Mouse (Mus musculus) heart, adult 2 months (tissue): ENCODE measurements at regions not wholly inside any gene's neighbourhood (a gene's known extent, or its start where the extent isn't known, plus 50 kb on each side); places are given as distances from the start of the nearest gene placed in this dataset.

ENCODE experiments used
- DNase-seq, 2 experiments: peaks; one replicate each; pipeline ENCODE4 v3.0.0; 2021
- H3K27ac ChIP-seq: fragments of 200-600 bp; 2 replicates; pipeline ENCODE4 v1.8.1; 2022
- H3K27me3 ChIP-seq: fragments of 200-500 bp; 2 replicates; pipeline ENCODE4 v1.6.1; 2012; ENCODE audit warnings: mild to moderate bottlenecking, low read length, inconsistent platforms, mixed read lengths; ENCODE audit not compliant: control insufficient read depth, insufficient read depth
- H3K36me3 ChIP-seq: fragments of 200-500 bp; 2 replicates; pipeline ENCODE4 v1.6.1; 2012; ENCODE audit warnings: low read length, inconsistent platforms; ENCODE audit not compliant: control insufficient read depth, insufficient read depth
- H3K4me1 ChIP-seq: fragments of 200-500 bp; 2 replicates; pipeline ENCODE4 v1.6.1; 2011; ENCODE audit warnings: low read length; ENCODE audit not compliant: control insufficient read depth, insufficient read depth
- H3K4me3 ChIP-seq: fragments of 200-600 bp; 2 replicates; pipeline ENCODE4 v1.8.1; 2022
- H3K79me2 ChIP-seq: fragments of 200-500 bp; replicated peaks from 2 replicates; pipeline ENCODE4 v1.6.1; 2012; ENCODE audit warnings: mild to moderate bottlenecking, inconsistent platforms, low read length, moderate library complexity, mixed read lengths; ENCODE audit not compliant: control insufficient read depth, insufficient read depth
- H3K9ac ChIP-seq: fragments of 200-500 bp; 2 replicates; pipeline ENCODE4 v1.6.1; 2012; ENCODE audit warnings: low read depth, mild to moderate bottlenecking, control low read depth, inconsistent platforms, low read length, mixed read lengths
- CTCF ChIP-seq: fragments of 200-600 bp; IDR thresholded peaks from 2 replicates; pipeline ENCODE4 v1.8.1; 2022; ENCODE audit warnings: antibody characterized with exemption, mild to moderate bottlenecking, moderate library complexity
- EP300 ChIP-seq: fragments of 200-500 bp; IDR thresholded peaks from 2 replicates; pipeline ENCODE4 v1.6.1; 2011; ENCODE audit warnings: low read depth, low read length, control low read depth; ENCODE audit not compliant: insufficient read depth
- POLR2A ChIP-seq: fragments of 200-500 bp; IDR thresholded peaks from 2 replicates; pipeline ENCODE4 v1.6.1; 2011; ENCODE audit warnings: mild to moderate bottlenecking, low read depth, low read length, control low read depth; ENCODE audit not compliant: insufficient read depth
- WGBS: fragments of 180-500 bp; shearing (Covaris S2); methylation state at CpG from one replicate; pipeline ENCODE4 v1.1.7; 2018; 5-methylcytosine and 5-hydroxymethylcytosine counted together
- intact Hi-C: fragments of 180-260 bp; cut with DNase I; formaldehyde crosslinking; loops from one replicate; pipeline ENCODE4 v1.15.1; 2025

- H3K27ac ChIP-seq = no peak overlapping the region
- TF ChIP-seq EP300 = no peak
- no peak for TF ChIP-seq CTCF
- TF ChIP-seq POLR2A = no peak
- H3K4me1 ChIP-seq = no peaks in the 10 kb centered on the region
- 33% methylated on average over 4 of the region's 4 CpGs for WGBS
- H3K36me3 ChIP-seq = no peaks in the 10 kb centered on the region
- no peaks in the 10 kb centered on the region for H3K79me2 ChIP-seq
- intact Hi-C loops = no loop called here
- H3K9ac ChIP-seq = no peak overlapping the region
- H3K4me3 ChIP-seq = no peak overlapping the region
- H3K27me3 ChIP-seq = no peaks in the 10 kb centered on the region
- DNase-seq = no peak
Observed at GRCm38 (mm10) chr1:161607446-161607845, 113.0 kb downstream of the Tnfsf18 start.

GRCm38 (mm10) chr1:161602150-161602549 lies 107.7 kb downstream of the Tnfsf18 start:
- TF ChIP-seq CTCF (peak; percentile 46), EP300 (no peak)
- Histone ChIP-seq H3K79me2 (no peaks in the 10 kb centered on the region), H3K27me3 (no peaks in the 10 kb centered on the region), H3K27ac (no peak overlapping the region), H3K4me1 (no peaks in the 10 kb centered on the region), H3K4me3 (no peak overlapping the region), H3K9ac (no peak overlapping the region), H3K36me3 (no peaks in the 10 kb centered on the region)
- intact Hi-C loops = loop anchor here (1.0 kb wide), 1 partner anchor 202 kb away; no protein-coding TSS in a partner anchor
- no peak for DNase-seq
- 63% methylated on average over 3 of the region's 3 CpGs for WGBS

- Histone ChIP-seq H3K36me3 (no peaks in the 10 kb centered on the region), H3K27ac (no peak overlapping the region), H3K4me3 (no peak overlapping the region), H3K4me1 (no peaks in the 10 kb centered on the region), H3K79me2 (no peaks in the 10 kb centered on the region), H3K9ac (no peak overlapping the region), H3K27me3 (no peaks in the 10 kb centered on the region)
- intact Hi-C loops = no loop called here
- TF ChIP-seq POLR2A (no peak), CTCF (no peak), EP300 (no peak)
- 88% methylated on average over 2 of the region's 2 CpGs for WGBS
- DNase-seq = no peak
Observed at GRCm38 (mm10) chr1:161601167-161601566, 106.7 kb downstream of the Tnfsf18 start.

GRCm38 (mm10) chr1:161598167-161598566 lies 103.7 kb downstream of the Tnfsf18 start:
- 29% methylated on average over 3 of the region's 3 CpGs for WGBS
- H3K79me2 ChIP-seq = no peaks in the 10 kb centered on the region
- no peaks in the 10 kb centered on the region for H3K27me3 ChIP-seq
- TF ChIP-seq EP300 (no peak), CTCF (no peak), POLR2A (no peak)
- no peaks in the 10 kb centered on the region for H3K4me1 ChIP-seq
- H3K27ac ChIP-seq = no peak overlapping the region
- DNase-seq = no peak
- intact Hi-C loops = no loop called here
- no peaks in the 10 kb centered on the region for H3K36me3 ChIP-seq
- H3K9ac ChIP-seq = no peak overlapping the region
- no peak overlapping the region for H3K4me3 ChIP-seq

- Histone ChIP-seq H3K27ac (no peak overlapping the region), H3K4me1 (no peaks in the 10 kb centered on the region), H3K79me2 (no peaks in the 10 kb centered on the region), H3K27me3 (peaks cover 1% of the 10 kb centered on the region; the same call in 1 of the 2 replicates), H3K9ac (no peak overlapping the region), H3K36me3 (no peaks in the 10 kb centered on the region), H3K4me3 (no peak overlapping the region)
- 19% methylated on average over 1 of the region's 1 CpGs for WGBS
- TF ChIP-seq POLR2A = no peak
- no peak for TF ChIP-seq EP300
- no peak for TF ChIP-seq CTCF
- intact Hi-C loops = no loop called here
- no peak for DNase-seq
Observed at GRCm38 (mm10) chr1:161576530-161576929, 82.1 kb downstream of the Tnfsf18 start.

- 64% methylated on average over 7 of the region's 7 CpGs for WGBS
- intact Hi-C loops = no loop called here
- no peaks in the 10 kb centered on the region for H3K4me1 ChIP-seq
Observed at GRCm38 (mm10) chr1:161575939-161576338, 81.5 kb downstream of the Tnfsf18 start.

More at GRCm38 (mm10) chr1:161575939-161576338, 81.5 kb downstream of the Tnfsf18 start:
- Histone ChIP-seq H3K79me2 (no peaks in the 10 kb centered on the region), H3K27me3 (peaks cover 1% of the 10 kb centered on the region; the same call in 1 of the 2 replicates), H3K27ac (no peak overlapping the region), H3K9ac (no peak overlapping the region), H3K36me3 (no peaks in the 10 kb centered on the region), H3K4me3 (no peak overlapping the region)
- TF ChIP-seq CTCF (no peak), EP300 (no peak), POLR2A (no peak)
- DNase-seq = no peak
